Mouse (Mus musculus) intestine, embryonic 16.5 days (tissue): ENCODE data around the gene Ttn. TPM values are rescaled to one million over a fixed set of nuclear protein-coding genes. Genes with fewer than 3 reads are reported as not detected.
"Not testable (repeated sequence)": the region's sequence is repeated elsewhere in the genome, so short reads cannot be mapped to it uniquely, and the experiment has no call there.

Source experiments
- ATAC-seq: fragments of 200-750 bp; cut with Nextera tagmentation; 2 replicates; pipeline ENCODE4 v1.8.0; 2017; ENCODE audit warnings: moderate TSS enrichment, moderate library complexity
- H3K27ac ChIP-seq: fragments of 300-500 bp; sonication (generic); 2 replicates; pipeline ENCODE4 v1.5.1; 2014; ENCODE audit warnings: mild to moderate bottlenecking, low read length
- H3K27me3 ChIP-seq: fragments of 300-500 bp; sonication (generic); replicated peaks from 2 replicates; pipeline ENCODE4 v1.6.1; 2014; ENCODE audit warnings: low read length, control low read depth, mixed read lengths; ENCODE audit not compliant: control insufficient read depth, insufficient read depth
- H3K36me3 ChIP-seq: fragments of 300-500 bp; sonication (generic); 2 replicates; pipeline ENCODE4 v1.6.1; 2014; ENCODE audit warnings: low read length, control low read depth; ENCODE audit not compliant: control insufficient read depth, insufficient read depth
- H3K4me1 ChIP-seq: fragments of 300-500 bp; sonication (generic); 2 replicates; pipeline ENCODE4 v1.6.1; 2014; ENCODE audit warnings: low read length, control low read depth, mixed read lengths; ENCODE audit not compliant: control insufficient read depth, insufficient read depth
- H3K4me2 ChIP-seq: fragments of 300-500 bp; sonication (generic); 2 replicates; pipeline ENCODE4 v1.6.1; 2014; ENCODE audit warnings: low read depth, low read length, control low read depth
- H3K4me3 ChIP-seq: fragments of 300-500 bp; sonication (generic); 2 replicates; pipeline ENCODE4 v1.5.1; 2014; ENCODE audit warnings: mild to moderate bottlenecking, low read length
- H3K9ac ChIP-seq: fragments of 300-500 bp; sonication (generic); 2 replicates; pipeline ENCODE4 v1.6.1; 2014; ENCODE audit warnings: low read depth, low read length
- H3K9me3 ChIP-seq: fragments of 300-500 bp; sonication (generic); 2 replicates; pipeline ENCODE4 v1.6.1; 2016; ENCODE audit warnings: low read length, control low read depth; ENCODE audit not compliant: control insufficient read depth
- WGBS: fragments of 180-500 bp; shearing (Covaris S2); extraction: QIAGEN DNeasy Blood & Tissue Kit; methylation state at CpG from one replicate; pipeline ENCODE4 v1.1.7; 2014; 5-methylcytosine and 5-hydroxymethylcytosine counted together
- polyA plus RNA-seq: library from polyadenylated mRNA; unstranded; fragments of >200 nt; fragmentation: Nextera tagmentation; extraction: Ambion mirVana; gene quantifications from 2 replicates; pipeline ENCODE4 v1.2.1, GENCODE M21; 2015

Ttn gene
- 0.44 and 0.50 TPM in 2 replicates for polyA plus RNA-seq

DNA sequence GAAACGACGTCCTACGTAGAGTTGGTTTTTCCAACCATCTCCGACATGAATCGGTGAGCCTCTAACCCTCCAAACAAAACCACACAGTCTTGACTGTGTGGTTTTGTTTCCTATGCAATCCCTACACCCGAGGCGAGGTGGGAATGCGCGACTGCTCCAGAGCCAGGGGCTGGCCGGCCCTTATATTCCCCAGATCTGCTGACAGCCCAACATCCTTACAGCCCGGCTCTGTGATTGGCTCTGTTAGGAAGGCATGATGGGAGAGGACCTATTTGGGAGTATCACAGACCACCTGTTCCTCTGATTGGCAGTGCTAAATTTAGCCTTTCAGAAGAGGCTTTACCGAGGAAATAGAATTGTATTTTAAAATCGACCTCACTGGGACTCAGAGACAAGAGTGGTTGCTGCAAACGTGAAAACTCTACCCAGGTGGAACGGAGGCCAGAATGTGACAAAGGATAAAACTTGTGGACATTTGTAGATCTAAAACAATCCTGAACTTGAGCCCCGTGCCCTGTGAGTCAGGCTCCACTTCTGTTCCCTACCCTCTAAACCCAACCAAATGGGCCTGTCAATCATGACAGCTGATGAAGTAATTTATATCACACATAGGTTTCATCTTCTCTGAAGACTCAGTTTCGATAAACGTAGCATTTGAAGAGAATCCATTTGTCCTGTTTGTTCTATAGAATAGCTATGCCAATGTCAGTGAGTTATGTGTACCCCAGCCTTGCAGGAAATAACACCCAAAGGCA is at the start of gene Ttn:
Ttn (minus strand) TSS at position 157 of the 755 bp plus-strand sequence.
- ATAC-seq, result no peak
- Histone ChIP-seq H3K4me1 (0 out of 2 replicates have a peak, but pooled peaks cover 4% of the 10 kb centered on the region), H3K36me3 (no peaks in the 10 kb centered on the region), H3K9me3 (no peaks in the 10 kb centered on the region), H3K27ac (no peak within 1 kb of the TSS), H3K4me2 (no peak within 1 kb of the TSS), H3K4me3 (no peak within 1 kb of the TSS), H3K9ac (no peak within 1 kb of the TSS), H3K27me3 (no peaks in the 10 kb centered on the region)
- WGBS, result 79% methylated on average over 18 of the region's 18 CpGs

DNA sequence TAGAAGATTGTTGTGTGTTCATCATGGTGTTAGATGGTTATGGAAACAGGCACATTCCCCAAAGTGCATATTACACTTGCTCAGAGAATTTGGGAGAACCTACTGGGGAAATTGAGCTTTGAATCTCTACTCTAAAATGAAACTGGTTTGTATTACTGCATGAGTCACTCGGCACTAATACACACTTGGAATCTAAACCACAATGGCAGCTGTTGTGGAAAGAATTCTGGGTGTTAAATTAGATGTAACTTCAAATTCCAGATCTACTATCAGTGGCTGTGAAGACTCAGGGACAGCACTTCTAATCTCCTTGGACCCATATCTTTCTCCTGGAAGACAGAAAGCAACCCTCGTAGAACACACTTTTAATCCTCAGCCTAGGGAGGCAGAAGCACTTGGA is 38.3 kb upstream of the Ttn start:
- 84% methylated on average over 2 of the region's 2 CpGs for WGBS
- no peaks in the 10 kb centered on the region for H3K36me3 ChIP-seq
- no peaks in the 10 kb centered on the region for H3K27me3 ChIP-seq
- no peak for ATAC-seq
- H3K27ac ChIP-seq, result no peak overlapping the region
- no peak overlapping the region for H3K4me2 ChIP-seq
- H3K4me1 ChIP-seq, result no peaks in the 10 kb centered on the region
- H3K4me3 ChIP-seq, result no peak overlapping the region
- H3K9ac ChIP-seq, result no peak overlapping the region
- no peaks in the 10 kb centered on the region for H3K9me3 ChIP-seq

DNA sequence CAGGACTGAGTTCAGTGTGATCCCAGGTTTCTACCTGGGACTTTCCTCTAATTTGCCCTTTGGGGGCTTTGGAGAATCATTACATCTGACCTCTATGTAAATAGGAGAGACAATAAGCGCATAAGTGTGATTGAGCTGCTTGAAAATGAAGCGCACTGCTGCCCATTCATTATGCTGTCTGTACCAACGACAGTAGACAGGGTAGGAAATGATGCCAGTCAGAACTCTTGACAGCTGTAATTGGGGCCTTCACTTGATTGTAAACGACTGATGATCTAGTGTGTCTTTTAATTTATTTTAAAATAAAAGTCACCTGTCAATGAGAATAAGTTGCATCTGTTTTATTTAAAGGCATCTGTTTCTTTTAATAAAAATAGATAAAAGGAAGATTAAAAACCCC is 35.4 kb upstream of the Ttn start:
- Histone ChIP-seq H3K27me3 (no peaks in the 10 kb centered on the region), H3K9me3 (no peaks in the 10 kb centered on the region), H3K4me3 (no peak overlapping the region), H3K9ac (no peak overlapping the region), H3K4me2 (no peak overlapping the region), H3K36me3 (no peaks in the 10 kb centered on the region), H3K4me1 (no peaks in the 10 kb centered on the region), H3K27ac (no peak overlapping the region)
- WGBS, result 73% methylated on average over 4 of the region's 4 CpGs
- ATAC-seq, result no peak

DNA sequence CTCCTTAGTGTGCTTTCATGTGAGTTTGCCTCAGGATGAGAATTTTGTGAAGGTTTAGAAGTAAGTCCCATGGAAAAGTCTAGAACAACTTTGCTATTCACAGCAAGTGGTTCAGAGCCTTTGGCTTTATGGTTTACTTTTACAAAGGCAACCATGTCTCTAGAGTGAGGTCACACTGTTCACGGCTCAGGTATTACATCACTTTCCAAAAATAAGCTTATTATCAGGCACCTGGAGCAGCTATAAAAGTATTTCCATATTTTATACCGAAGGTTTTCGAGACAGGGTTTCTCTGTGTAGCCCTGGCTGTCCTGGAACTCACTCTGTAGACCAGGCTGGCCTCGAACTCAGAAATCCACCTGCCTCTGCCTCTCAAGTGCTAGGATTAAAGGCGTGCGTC is 31.1 kb upstream of the Ttn start:
- H3K27me3 ChIP-seq, H3K9ac ChIP-seq, H3K4me2 ChIP-seq, H3K36me3 ChIP-seq, H3K27ac ChIP-seq, H3K4me1 ChIP-seq, ATAC-seq, H3K9me3 ChIP-seq, H3K4me3 ChIP-seq: not testable (repeated sequence)
- WGBS, result 88% methylated on average over 6 of the region's 6 CpGs

DNA sequence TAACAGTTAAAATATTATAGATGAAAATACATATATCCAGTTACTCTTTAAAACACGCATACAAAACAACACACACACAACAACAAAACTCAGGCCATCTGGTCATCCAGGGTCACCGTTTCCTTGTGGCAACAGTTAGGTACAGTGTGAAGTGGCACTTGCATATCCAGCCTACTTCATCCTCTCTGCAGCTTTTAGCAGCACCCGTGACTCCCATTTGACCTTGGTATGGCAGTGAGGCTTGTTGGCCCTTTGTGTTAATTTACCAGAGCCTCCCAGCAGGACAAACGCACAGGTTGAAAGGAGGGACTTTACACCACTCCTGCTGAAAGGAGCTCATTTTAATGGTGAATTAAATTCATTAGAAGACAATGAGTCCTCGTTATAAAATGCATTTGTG is 29.6 kb upstream of the Ttn start:
- WGBS, result 71% methylated on average over 5 of the region's 5 CpGs
- no peak for ATAC-seq
- H3K27me3 ChIP-seq, result no peaks in the 10 kb centered on the region
- no peak overlapping the region for H3K9ac ChIP-seq
- H3K27ac ChIP-seq, result no peak overlapping the region
- no peak overlapping the region for H3K4me2 ChIP-seq
- no peaks in the 10 kb centered on the region for H3K9me3 ChIP-seq
- no peaks in the 10 kb centered on the region for H3K4me1 ChIP-seq
- no peak overlapping the region for H3K4me3 ChIP-seq
- H3K36me3 ChIP-seq, result no peaks in the 10 kb centered on the region

DNA sequence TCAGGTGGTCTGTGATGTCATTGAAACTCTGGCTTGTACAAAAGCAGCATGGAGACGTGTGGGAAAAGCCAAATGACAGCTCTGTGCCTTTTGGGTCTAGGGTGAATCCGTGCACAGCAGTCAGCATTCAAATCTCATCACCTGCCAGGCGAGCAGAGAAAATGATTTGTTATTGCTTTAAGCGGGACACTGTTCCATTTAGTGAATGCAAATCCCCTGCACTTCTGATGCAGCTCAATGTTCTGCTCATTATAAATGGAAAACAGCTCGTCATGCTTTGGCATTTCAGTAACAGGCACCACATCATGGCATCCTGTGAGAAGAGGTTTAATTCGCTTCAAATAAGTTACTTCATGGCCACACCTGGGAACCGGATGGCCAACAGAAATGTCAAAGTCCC is 24.7 kb upstream of the Ttn start:
- Histone ChIP-seq H3K36me3 (no peaks in the 10 kb centered on the region), H3K27ac (no peak overlapping the region), H3K9me3 (no peaks in the 10 kb centered on the region), H3K4me2 (no peak overlapping the region), H3K27me3 (no peaks in the 10 kb centered on the region), H3K4me1 (no peaks in the 10 kb centered on the region), H3K4me3 (no peak overlapping the region), H3K9ac (no peak overlapping the region)
- 82% methylated on average over 7 of the region's 7 CpGs for whole genome bisulfite sequencing
- ATAC-seq, result no peak

DNA sequence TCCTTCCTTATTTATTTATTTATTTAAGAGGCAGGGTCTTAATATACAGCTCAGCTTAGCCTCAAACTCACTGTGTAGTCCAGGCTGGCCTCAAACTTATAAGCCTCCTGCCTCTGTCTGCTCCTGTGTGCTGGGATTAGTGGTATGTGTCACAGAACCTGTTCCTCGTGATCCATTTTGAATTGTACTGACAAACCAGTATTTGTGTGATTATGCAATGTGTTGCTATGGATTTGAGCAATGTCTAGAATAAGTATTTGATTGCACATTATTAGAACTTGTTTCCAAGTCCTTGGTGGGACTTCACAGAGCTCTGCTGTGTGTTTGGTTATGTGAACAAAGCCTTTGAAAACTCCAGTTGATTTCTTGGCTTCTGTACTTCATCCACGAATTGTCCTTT is 20.8 kb upstream of the Ttn start:
- Histone ChIP-seq H3K4me1 (no peaks in the 10 kb centered on the region), H3K4me2 (no peak overlapping the region), H3K4me3 (no peak overlapping the region), H3K9me3 (no peaks in the 10 kb centered on the region), H3K9ac (no peak overlapping the region), H3K27ac (no peak overlapping the region), H3K36me3 (no peaks in the 10 kb centered on the region), H3K27me3 (no peaks in the 10 kb centered on the region)
- no peak for ATAC-seq
- 63% methylated on average over 2 of the region's 2 CpGs for WGBS

DNA sequence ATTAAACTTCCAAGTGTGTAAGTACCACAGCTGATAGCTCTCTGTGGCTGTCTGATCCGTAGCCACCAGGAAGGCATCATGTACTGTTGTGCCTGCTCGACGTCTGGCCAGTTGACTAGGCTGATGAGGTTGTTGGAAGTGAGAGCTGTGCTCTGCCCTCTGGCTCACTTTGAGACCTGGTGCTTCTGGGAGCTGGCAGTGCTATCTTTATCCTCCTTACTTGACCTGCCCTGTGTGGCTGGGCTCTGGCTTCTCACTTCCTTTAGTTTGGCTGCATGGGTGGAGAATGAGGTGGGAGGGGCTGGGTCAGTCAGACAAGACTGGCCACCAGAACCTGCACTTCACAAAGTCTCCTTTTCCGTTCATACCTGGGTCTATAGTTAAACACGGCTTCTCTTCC is 16.0 kb upstream of the Ttn start:
- Histone ChIP-seq H3K27me3 (no peaks in the 10 kb centered on the region), H3K4me3 (no peak overlapping the region), H3K9me3 (no peaks in the 10 kb centered on the region), H3K36me3 (no peaks in the 10 kb centered on the region), H3K9ac (no peak overlapping the region), H3K4me1 (no peaks in the 10 kb centered on the region), H3K4me2 (no peak overlapping the region), H3K27ac (no peak overlapping the region)
- no peak for ATAC-seq
- WGBS, result 60% methylated on average over 5 of the region's 5 CpGs

DNA sequence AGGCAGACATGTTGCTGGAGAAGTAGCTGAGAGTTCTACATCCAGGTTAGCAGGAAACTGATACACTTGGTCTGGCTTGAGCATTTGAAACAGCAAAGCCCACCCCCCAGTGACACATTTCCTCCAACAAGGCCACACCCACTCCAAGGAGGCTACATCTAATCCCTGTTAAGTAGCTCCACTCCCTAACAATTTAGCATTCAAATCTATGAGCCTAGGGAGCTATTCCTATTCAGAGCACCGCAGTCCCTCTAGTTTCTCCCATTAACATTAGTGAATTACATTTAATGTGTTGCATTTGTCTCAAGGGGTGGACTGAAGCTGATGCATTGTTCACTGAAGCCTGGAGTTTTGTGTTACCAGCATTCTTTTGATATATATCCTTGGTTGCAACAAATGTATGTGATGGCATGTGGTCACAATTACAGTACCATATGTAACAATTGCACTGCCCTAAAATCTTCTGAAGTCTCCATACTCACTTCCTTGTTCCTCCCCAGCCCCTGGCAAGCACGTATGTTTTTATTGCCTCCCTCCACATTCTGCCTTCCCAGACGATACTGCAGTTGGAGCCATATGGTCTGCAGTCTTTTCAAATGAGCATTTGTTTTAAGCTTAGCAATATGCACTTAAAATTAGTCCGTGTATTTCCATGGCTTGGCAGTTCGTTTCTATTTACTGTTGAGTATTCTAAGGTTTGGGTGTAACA is 10.3 kb upstream of the Ttn start:
- no peak overlapping the region for H3K27ac ChIP-seq
- H3K27me3 ChIP-seq, result no peaks in the 10 kb centered on the region
- H3K36me3 ChIP-seq, result no peaks in the 10 kb centered on the region
- ATAC-seq, result no peak
- no peaks in the 10 kb centered on the region for H3K4me1 ChIP-seq
- H3K9ac ChIP-seq, result no peak overlapping the region
- H3K4me3 ChIP-seq, result no peak overlapping the region
- 69% methylated on average over 5 of the region's 5 CpGs for WGBS
- H3K4me2 ChIP-seq, result no peak overlapping the region
- no peaks in the 10 kb centered on the region for H3K9me3 ChIP-seq
